Mouse (Mus musculus) hindbrain, postnatal 0 days (tissue): ENCODE data around the gene Mars. TPM values are rescaled to one million over a fixed set of nuclear protein-coding genes. Genes with fewer than 3 reads are reported as not detected.
A peak's percentile ranks its signal among the peaks of the same experiment; 100 is the strongest.

Experiments used
- ATAC-seq: fragments of 200-750 bp; cut with Nextera tagmentation; 2 replicates; pipeline ENCODE4 v1.8.0; 2017; ENCODE audit warnings: mild to moderate bottlenecking, moderate TSS enrichment, moderate library complexity
- DNase-seq: peaks from one replicate; pipeline ENCODE4 v3.0.0-alpha.2; 2015; ENCODE audit warnings: low spot score
- H3K27ac ChIP-seq: fragments of 300-500 bp; sonication (generic); 2 replicates; pipeline ENCODE4 v1.5.1; 2014; ENCODE audit warnings: mild to moderate bottlenecking
- H3K27me3 ChIP-seq: fragments of 300-500 bp; sonication (generic); 2 replicates; pipeline ENCODE4 v1.6.1; 2014; ENCODE audit warnings: low read length, mixed read lengths; ENCODE audit not compliant: insufficient read depth
- H3K36me3 ChIP-seq: fragments of 300-500 bp; sonication (generic); 2 replicates; pipeline ENCODE4 v1.6.1; 2014; ENCODE audit warnings: low read length, mixed read lengths; ENCODE audit not compliant: insufficient read depth
- H3K4me1 ChIP-seq: fragments of 300-500 bp; sonication (generic); 2 replicates; pipeline ENCODE4 v1.6.1; 2014; ENCODE audit warnings: antibody characterized with exemption, low read length, mixed read lengths; ENCODE audit not compliant: insufficient read depth
- H3K4me2 ChIP-seq: fragments of 300-500 bp; sonication (generic); 2 replicates; pipeline ENCODE4 v1.6.1; 2014; ENCODE audit warnings: low read depth, mild to moderate bottlenecking, low read length, moderate library complexity, mixed read lengths
- H3K4me3 ChIP-seq: fragments of 300-500 bp; sonication (generic); 2 replicates; pipeline ENCODE4 v1.5.1; 2014; ENCODE audit warnings: low read length
- H3K9ac ChIP-seq: fragments of 300-500 bp; sonication (generic); replicated peaks from 2 replicates; pipeline ENCODE4 v1.6.1; 2014; ENCODE audit warnings: mild to moderate bottlenecking, low read length, moderate library complexity, mixed read lengths
- H3K9me3 ChIP-seq: fragments of 300-500 bp; sonication (generic); 2 replicates; pipeline ENCODE4 v1.6.1; 2016; ENCODE audit warnings: low read length, mixed read lengths
- CTCF ChIP-seq: IDR thresholded peaks from 2 replicates; pipeline ENCODE4 v1.5.1; 2016; ENCODE audit warnings: antibody characterized with exemption, control low read depth, low read depth
- WGBS: fragments of 180-500 bp; shearing (Covaris S2); extraction: QIAGEN DNeasy Blood & Tissue Kit; methylation state at CpG from one replicate; pipeline ENCODE4 v1.1.7; 2014; 5-methylcytosine and 5-hydroxymethylcytosine counted together
- polyA plus RNA-seq: library from polyadenylated mRNA; unstranded; fragments of >200 nt; fragmentation: Nextera tagmentation; extraction: Ambion mirVana; gene quantifications from 2 replicates; pipeline ENCODE4 v1.2.1, GENCODE M21; 2015
- total RNA-seq: library from RNA; depleted of rRNA; stranded (reverse); fragments of >200 nt; gene quantifications from 2 replicates; pipeline ENCODE4 v1.2.3, GENCODE M21; 2014

Gene Mars
- total and polyA plus RNA-seq, 2 experiments from 2014 or later: 90.4 to 104 TPM

- peak within 1 kb of the TSS; percentile 37 for H3K4me3 ChIP-seq
- peak; percentile 93 for TF ChIP-seq CTCF
- H3K9ac ChIP-seq: 0 out of 2 replicates have a peak within 1 kb of the TSS, but pooled peaks have one; percentile 5
- ATAC-seq: peak; percentile 54
- H3K4me2 ChIP-seq: peak within 1 kb of the TSS; percentile 68
- peaks cover 11% of the 10 kb centered on the region for H3K4me1 ChIP-seq
- no peaks in the 10 kb centered on the region for H3K9me3 ChIP-seq
- peak within 1 kb of the TSS; percentile 20; the same call in 1 of the 2 replicates for H3K27ac ChIP-seq
- 1% methylated on average over 29 of the region's 29 CpGs for WGBS
- no peaks in the 10 kb centered on the region for H3K36me3 ChIP-seq
- peaks cover 13% of the 10 kb centered on the region; the same call in 1 of the 2 replicates for H3K27me3 ChIP-seq
- DNase-seq: peak; percentile 87
These were observed 30.5 kb upstream of the Mars start, which contains the start of gene Gli1 for GRCm38 (mm10) chr10:127341891-127342639. TSS of gene Gli1 (minus strand) at chr10:127341974.

GRCm38 (mm10) chr10:127341360-127341690 lies 29.7 kb upstream of the Mars start:
- 0% methylated on average over 8 of the region's 11 CpGs for WGBS
- no peak for DNase-seq
- TF ChIP-seq CTCF: no peak

GRCm38 (mm10) chr10:127340577-127341359 lies 29.2 kb upstream of the Mars start:
- peak; percentile 58 for DNase-seq

More at GRCm38 (mm10) chr10:127341360-127341690, 29.7 kb upstream of the Mars start:
- peak overlapping the region; percentile 68 for H3K4me2 ChIP-seq
- H3K4me3 ChIP-seq: peak overlapping the region; percentile 37
- no peaks in the 10 kb centered on the region for H3K9me3 ChIP-seq
- H3K4me1 ChIP-seq: peaks cover 11% of the 10 kb centered on the region
- peaks cover 13% of the 10 kb centered on the region; the same call in 1 of the 2 replicates for H3K27me3 ChIP-seq
- H3K9ac ChIP-seq: 0 out of 2 replicates have a peak overlapping the region, but pooled peaks have one; percentile 5
- no peaks in the 10 kb centered on the region for H3K36me3 ChIP-seq
- H3K27ac ChIP-seq: 0 out of 2 replicates have a peak overlapping the region, but pooled peaks have one; percentile 20
- 0 out of 2 replicates have a peak, but pooled peaks have one; percentile 3 for ATAC-seq

GRCm38 (mm10) chr10:127339683-127340576 lies 28.3 kb upstream of the Mars start:
- Histone ChIP-seq H3K27ac (peak overlapping the region; percentile 48; the same call in 1 of the 2 replicates), H3K4me1 (peaks cover 11% of the 10 kb centered on the region), H3K4me3 (peak overlapping the region; percentile 37), H3K4me2 (peak overlapping the region; percentile 68), H3K36me3 (no peaks in the 10 kb centered on the region), H3K27me3 (peaks cover 13% of the 10 kb centered on the region; the same call in 1 of the 2 replicates), H3K9ac (peak overlapping the region; percentile 28; the same call in 1 of the 2 replicates), H3K9me3 (no peaks in the 10 kb centered on the region)
- TF ChIP-seq CTCF: no peak
- ATAC-seq (peak; percentile 12; the same call in 1 of the 2 replicates), DNase-seq (peak; percentile 75)
- under 1% methylated on average over 40 of the region's 42 CpGs for WGBS

More at GRCm38 (mm10) chr10:127340577-127341359, 29.2 kb upstream of the Mars start:
- Histone ChIP-seq H3K9me3 (no peaks in the 10 kb centered on the region), H3K36me3 (no peaks in the 10 kb centered on the region), H3K4me2 (peak overlapping the region; percentile 68), H3K27ac (peak overlapping the region; percentile 41; the same call in 1 of the 2 replicates), H3K27me3 (peaks cover 13% of the 10 kb centered on the region; the same call in 1 of the 2 replicates), H3K4me3 (peak overlapping the region; percentile 37), H3K4me1 (peaks cover 11% of the 10 kb centered on the region), H3K9ac (peak overlapping the region; percentile 28; the same call in 1 of the 2 replicates)
- peak; percentile 8; the same call in 1 of the 2 replicates for TF ChIP-seq CTCF
- under 1% methylated on average over 27 of the region's 27 CpGs for WGBS
- ATAC-seq: no peak

GRCm38 (mm10) chr10:127338930-127339682 lies 27.5 kb upstream of the Mars start:
- no peaks in the 10 kb centered on the region for H3K9me3 ChIP-seq
- 0 out of 2 replicates have a peak overlapping the region, but pooled peaks have one; percentile 28 for H3K9ac ChIP-seq
- DNase-seq (peak; percentile 96), ATAC-seq (peak; percentile 84)
- peak overlapping the region; percentile 68 for H3K4me2 ChIP-seq
- WGBS: under 1% methylated on average over 31 of the region's 31 CpGs
- H3K36me3 ChIP-seq: no peaks in the 10 kb centered on the region
- H3K27ac ChIP-seq: peak overlapping the region; percentile 48; the same call in 1 of the 2 replicates
- peaks cover 11% of the 10 kb centered on the region for H3K4me1 ChIP-seq
- H3K27me3 ChIP-seq: peaks cover 13% of the 10 kb centered on the region; the same call in 1 of the 2 replicates
- H3K4me3 ChIP-seq: peak overlapping the region; percentile 37
- TF ChIP-seq CTCF: peak; percentile 95
